Mouse (Mus musculus) MEL (cell line): ENCODE measurements around the gene Pank4. TPM values are rescaled to one million over a fixed set of nuclear protein-coding genes. Genes with fewer than 3 reads are reported as not detected.

Experiments
- DNase-seq: peaks from one replicate; pipeline ENCODE4 v3.0.0; 2011; ENCODE audit warnings: low read depth, low spot score
- H3K27ac ChIP-seq: 2 replicates; pipeline ENCODE4 v1.5.1; 2012; ENCODE audit warnings: low read depth, mild to moderate bottlenecking, control low read depth, low read length, moderate library complexity; ENCODE audit not compliant: control insufficient read depth
- H3K27me3 ChIP-seq, 2 experiments: fragments of 150-350 bp in 1 of 2; sonication (generic) in 1 of 2; 2 replicates each; pipeline ENCODE4 v1.6.1; 2012; ENCODE audit warnings: low read length in 2 of 2, mild to moderate bottlenecking in 2 of 2, improper control_type of control experiment in 1 of 2, moderate library complexity in 1 of 2; ENCODE audit not compliant: insufficient read depth in 2 of 2, control insufficient read depth in 1 of 2
- H3K36me3 ChIP-seq, 2 experiments: 2 replicates each; pipeline ENCODE4 v1.6.1; 2012 to 2014; ENCODE audit warnings: low read length in 2 of 2, improper control_type of control experiment in 1 of 2, inconsistent platforms in 1 of 2, mild to moderate bottlenecking in 1 of 2; ENCODE audit not compliant: insufficient read depth in 2 of 2, control insufficient read depth in 1 of 2
- H3K4me1 ChIP-seq, 2 experiments: fragments of 150-350 bp in 1 of 2; sonication (generic) in 1 of 2; 2 replicates each; pipeline ENCODE4 v1.6.1; 2012; ENCODE audit warnings: low read length in 2 of 2, improper control_type of control experiment in 1 of 2, mild to moderate bottlenecking in 1 of 2; ENCODE audit not compliant: insufficient read depth in 2 of 2, control insufficient read depth in 1 of 2
- H3K4me3 ChIP-seq, 2 experiments: fragments of 150-350 bp in 1 of 2; sonication (generic) in 1 of 2; 2 replicates each; pipeline ENCODE4 v1.5.1; 2012; ENCODE audit warnings: low read depth in 2 of 2, low read length in 2 of 2, mild to moderate bottlenecking in 2 of 2, moderate library complexity in 2 of 2, control low read depth in 1 of 2, improper control_type of control experiment in 1 of 2; ENCODE audit not compliant: control insufficient read depth in 1 of 2, insufficient read depth in 1 of 2
- H3K79me2 ChIP-seq: 2 replicates; pipeline ENCODE4 v1.6.1; 2012; ENCODE audit warnings: mild to moderate bottlenecking, low read length, moderate library complexity; ENCODE audit not compliant: control insufficient read depth, poor library complexity, insufficient read depth
- H3K9ac ChIP-seq: 2 replicates; pipeline ENCODE4 v1.6.1; 2012; ENCODE audit warnings: low read depth, mild to moderate bottlenecking, control low read depth, low read length, moderate library complexity; ENCODE audit not compliant: control insufficient read depth, poor library complexity, severe bottlenecking
- H3K9me3 ChIP-seq: fragments of 150-350 bp; sonication (generic); replicated peaks from 2 replicates; pipeline ENCODE4 v1.6.1; 2012; ENCODE audit warnings: mild to moderate bottlenecking, low read length, improper control_type of control experiment, moderate library complexity; ENCODE audit not compliant: insufficient read depth
- CHD1 ChIP-seq: IDR thresholded peaks from 2 replicates; pipeline ENCODE4 v1.6.1; 2012; ENCODE audit warnings: low read depth, mild to moderate bottlenecking, inconsistent platforms, low read length, improper control_type of control experiment
- E2F4 ChIP-seq: IDR thresholded peaks from 2 replicates; pipeline ENCODE4 v1.6.1; 2011; ENCODE audit warnings: low read depth, low read length, improper control_type of control experiment, borderline replicate concordance
- ELF1 ChIP-seq: IDR thresholded peaks from 2 replicates; pipeline ENCODE4 v1.6.1; 2014; ENCODE audit warnings: low read depth, mild to moderate bottlenecking, inconsistent platforms, low read length, improper control_type of control experiment, moderate library complexity
- EP300 ChIP-seq, 2 experiments: IDR thresholded peaks; 2 replicates each; pipeline ENCODE4 v1.6.1; 2011; ENCODE audit warnings: improper control_type of control experiment in 2 of 2, low read length in 2 of 2, low read depth in 1 of 2, mild to moderate bottlenecking in 1 of 2
- GATA1 ChIP-seq: IDR thresholded peaks from 2 replicates; pipeline ENCODE4 v1.6.1; 2011; ENCODE audit warnings: low read depth, low read length, improper control_type of control experiment
- JUND ChIP-seq: IDR thresholded peaks from 2 replicates; pipeline ENCODE4 v1.6.1; 2011; ENCODE audit warnings: low read depth, mild to moderate bottlenecking, improper control_type of control experiment, low read length
- MAZ ChIP-seq: IDR thresholded peaks from 2 replicates; pipeline ENCODE4 v1.6.1; 2012; ENCODE audit warnings: low read depth, mild to moderate bottlenecking, inconsistent platforms, low read length, improper control_type of control experiment
- MYB ChIP-seq: IDR thresholded peaks from 2 replicates; pipeline ENCODE4 v1.6.1; 2011; ENCODE audit warnings: mild to moderate bottlenecking, low read depth, low read length, improper control_type of control experiment
- MYC ChIP-seq: IDR thresholded peaks from 2 replicates; pipeline ENCODE4 v1.6.1; 2011; ENCODE audit warnings: low read depth, mild to moderate bottlenecking, low read length, improper control_type of control experiment, moderate library complexity
- POLR2A ChIP-seq, 2 experiments: IDR thresholded peaks; 2 replicates each; pipeline ENCODE4 v1.6.1; 2011 to 2012; ENCODE audit warnings: low read length in 2 of 2, mild to moderate bottlenecking in 2 of 2, control low read depth in 1 of 2, improper control_type of control experiment in 1 of 2, low read depth in 1 of 2, moderate library complexity in 1 of 2; ENCODE audit not compliant: control insufficient read depth in 1 of 2, insufficient read depth in 1 of 2, poor library complexity in 1 of 2
- POLR2AphosphoS2 ChIP-seq: IDR thresholded peaks from 2 replicates; pipeline ENCODE4 v1.6.1; 2011; ENCODE audit warnings: low read length, improper control_type of control experiment
- RAD21 ChIP-seq: IDR thresholded peaks from 2 replicates; pipeline ENCODE4 v1.6.1; 2011; ENCODE audit warnings: mild to moderate bottlenecking, low read depth, low read length, improper control_type of control experiment
- RCOR1 ChIP-seq: IDR thresholded peaks from 2 replicates; pipeline ENCODE4 v1.6.1; 2012; ENCODE audit warnings: low read depth, mild to moderate bottlenecking, inconsistent platforms, low read length, improper control_type of control experiment
- SIN3A ChIP-seq: IDR thresholded peaks from 2 replicates; pipeline ENCODE4 v1.6.1; 2012; ENCODE audit warnings: low read length, improper control_type of control experiment, inconsistent platforms
- TAL1 ChIP-seq: IDR thresholded peaks from 2 replicates; pipeline ENCODE4 v1.6.1; 2012; ENCODE audit warnings: mild to moderate bottlenecking, inconsistent platforms, low read length, moderate library complexity, mixed read lengths
- TBP ChIP-seq: IDR thresholded peaks from 2 replicates; pipeline ENCODE4 v1.8.0; 2011; ENCODE audit warnings: low read depth, low read length, improper control_type of control experiment
- UBTF ChIP-seq: IDR thresholded peaks from 2 replicates; pipeline ENCODE4 v1.6.1; 2012; ENCODE audit warnings: low read depth, mild to moderate bottlenecking, inconsistent platforms, low read length, improper control_type of control experiment, moderate library complexity, borderline replicate concordance; ENCODE audit not compliant: insufficient read depth
- USF2 ChIP-seq, 2 experiments: IDR thresholded peaks; 2 replicates each; pipeline ENCODE4 v1.6.1; 2011 to 2012; ENCODE audit warnings: improper control_type of control experiment in 2 of 2, low read length in 2 of 2, borderline replicate concordance in 1 of 2, inconsistent platforms in 1 of 2, low read depth in 1 of 2, mild to moderate bottlenecking in 1 of 2; ENCODE audit not compliant: insufficient read depth in 1 of 2
- ZNF384 ChIP-seq: IDR thresholded peaks from 2 replicates; pipeline ENCODE4 v1.6.1; 2012; ENCODE audit warnings: low read depth, mild to moderate bottlenecking, inconsistent platforms, low read length, improper control_type of control experiment
- polyA plus RNA-seq, 2 experiments: library from polyadenylated mRNA; stranded (reverse) in 1 of 2; unstranded in 1 of 2; fragments of >175 nt in 1 of 2; fragments of >200 nt in 1 of 2; gene quantifications; 2 replicates each; pipeline versions ENCODE4 v1.2.1 to v1.2.4; 2012; ENCODE audit warnings: low replicate concordance in 2 of 2, low read depth in 1 of 2; ENCODE audit not compliant: insufficient read length in 2 of 2, insufficient read depth in 1 of 2, missing spikeins in 1 of 2
- total RNA-seq: library from RNA; depleted of rRNA; stranded (reverse); fragments of 300-350 nt; gene quantifications from 2 replicates; pipeline ENCODE4 v1.2.3, GENCODE M21; 2012

Pank4 gene
- total and polyA plus RNA-seq, 3 experiments = 38.4 to 55.5 TPM; not detected in 1

DNA sequence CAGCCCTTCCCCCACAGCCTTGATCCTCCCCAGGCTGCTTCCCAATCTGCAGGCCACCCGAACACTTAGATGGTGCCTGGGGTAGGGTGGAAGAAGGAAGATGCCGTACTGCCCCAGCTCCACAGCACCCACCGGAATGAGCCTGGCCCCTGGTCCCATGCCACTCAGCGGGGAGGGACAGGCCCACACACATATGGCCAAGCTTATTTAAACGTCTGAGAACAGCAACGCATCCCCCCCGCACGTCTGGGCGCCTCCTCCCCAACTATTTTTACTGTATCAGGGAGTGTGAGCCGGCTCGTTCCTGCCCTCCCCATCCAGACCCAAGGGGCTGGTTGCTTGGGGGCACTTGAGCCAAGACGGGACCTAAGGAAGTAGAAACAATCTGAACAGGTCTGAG lies 50.9 kb downstream of the Pank4 start:
- H3K9me3 ChIP-seq = no peaks in the 10 kb centered on the region
- no peak overlapping the region for H3K9ac ChIP-seq
- H3K36me3 ChIP-seq = no peaks in the 10 kb centered on the region
- 0 out of 4 replicates have a peak, but pooled peaks cover 0 to 1% of the 10 kb centered on the region in 2 experiments for H3K27me3 ChIP-seq
- H3K27ac ChIP-seq = no peak overlapping the region
- TF ChIP-seq UBTF (no peak), POLR2A (IDR thresholded peaks at IDR 0.05; ENCODE audit: control insufficient read depth in 1 of 2, insufficient read depth in 1 of 2, low read depth in 1 of 2, low read length in 2 of 2, poor library complexity in 1 of 2) (no peak), MYC (no peak), RAD21 (no peak), MYB (no peak), TBP (no peak), USF2 (IDR thresholded peaks at IDR 0.05; ENCODE audit: borderline replicate concordance in 1 of 2, insufficient read depth in 1 of 2, low read depth in 1 of 2, low read length in 2 of 2) (no peak), ZNF384 (no peak), CHD1 (no peak), ELF1 (no peak), POLR2AphosphoS2 (no peak), GATA1 (no peak), EP300 (IDR thresholded peaks at IDR 0.05; ENCODE audit: low read depth in 1 of 2, low read length in 2 of 2) (no peak), MAZ (no peak), JUND (no peak), E2F4 (no peak), TAL1 (no peak), RCOR1 (no peak)
- no peaks in the 10 kb centered on the region for H3K4me1 ChIP-seq
- DNase-seq = no peak
- H3K4me3 ChIP-seq = no peak overlapping the region
- no peaks in the 10 kb centered on the region for H3K79me2 ChIP-seq

GRCm38 (mm10) chr4:155015550-155015949 lies 51.6 kb downstream of the Pank4 start:
- no peaks in the 10 kb centered on the region for H3K9me3 ChIP-seq
- 0 out of 4 replicates have a peak, but pooled peaks cover 0 to 1% of the 10 kb centered on the region in 2 experiments for H3K27me3 ChIP-seq
- TF ChIP-seq SIN3A (no peak), E2F4 (no peak), MYC (no peak)
- no peak overlapping the region for H3K27ac ChIP-seq
- H3K79me2 ChIP-seq = no peaks in the 10 kb centered on the region
- no peak for DNase-seq
- H3K36me3 ChIP-seq = no peaks in the 10 kb centered on the region
- no peak overlapping the region for H3K9ac ChIP-seq
- H3K4me3 ChIP-seq = no peak overlapping the region
- H3K4me1 ChIP-seq = no peaks in the 10 kb centered on the region
